Mouse (Mus musculus): ENCODE results near the gene Tex52. TPM values are rescaled to one million over a fixed set of nuclear protein-coding genes. Genes with fewer than 3 reads are reported as not detected.
A peak's percentile ranks its signal among the peaks of the same experiment; 100 is the strongest.

The Tex52 gene
- polyA plus RNA-seq, 1 experiment, result 0.05 TPM

GRCm38 (mm10) chr6:128410305-128410704 is 35.0 kb downstream of the Tex52 start:
- Histone ChIP-seq H3K27ac (ENCODE audit: insufficient read depth, low read length) (no peak overlapping the region), H3K4me3 (ENCODE audit: extremely low read depth, insufficient read depth, insufficient read length) (no peak overlapping the region), H3K36me3 (ENCODE audit: control insufficient read depth, insufficient read depth, low read length) (peaks cover 30% of the 10 kb centered on the region), H3K27me3 (ENCODE audit: control insufficient read depth, insufficient read depth, low read length) (no peaks in the 10 kb centered on the region), H3K4me1 (ENCODE audit: control insufficient read depth, insufficient read depth, insufficient read length) (no peaks in the 10 kb centered on the region)
- no peak for DNase-seq (ENCODE audit: low read depth in 1 of 2, low spot score in 2 of 2)
- WGBS, result 97% methylated on average over 13 of the region's 13 CpGs
- TF ChIP-seq CTCF (IDR thresholded peaks at IDR 0.05; ENCODE audit: extremely low read depth, insufficient read depth, insufficient read length, insufficient replicate concordance) (no peak), POLR2A (IDR thresholded peaks at IDR 0.05; ENCODE audit: low read depth, low read length) (no peak)

GRCm38 (mm10) chr6:128411115-128411514 is 35.9 kb downstream of the Tex52 start:
- peaks cover 30% of the 10 kb centered on the region for H3K36me3 ChIP-seq (ENCODE audit: control insufficient read depth, insufficient read depth, low read length)
- 29% methylated on average over 3 of the region's 3 CpGs for WGBS
- TF ChIP-seq POLR2A (IDR thresholded peaks at IDR 0.05; ENCODE audit: low read depth, low read length) (no peak), CTCF (IDR thresholded peaks at IDR 0.05; ENCODE audit: extremely low read depth, insufficient read depth, insufficient read length, insufficient replicate concordance) (peak; percentile 57; the same call in 1 of the 2 replicates)

GRCm38 (mm10) chr6:128416169-128416568 is 40.9 kb downstream of the Tex52 start:
- TF ChIP-seq CTCF (IDR thresholded peaks at IDR 0.05; ENCODE audit: extremely low read depth, insufficient read depth, insufficient read length, insufficient replicate concordance) (no peak), POLR2A (IDR thresholded peaks at IDR 0.05; ENCODE audit: low read depth, low read length) (no peak)
- Histone ChIP-seq H3K27ac (ENCODE audit: insufficient read depth, low read length) (no peak overlapping the region), H3K27me3 (ENCODE audit: control insufficient read depth, insufficient read depth, low read length) (no peaks in the 10 kb centered on the region), H3K36me3 (ENCODE audit: control insufficient read depth, insufficient read depth, low read length) (peaks cover 11% of the 10 kb centered on the region), H3K4me1 (ENCODE audit: control insufficient read depth, insufficient read depth, insufficient read length) (no peaks in the 10 kb centered on the region), H3K4me3 (ENCODE audit: extremely low read depth, insufficient read depth, insufficient read length) (no peak overlapping the region)
- WGBS, result 91% methylated on average over 5 of the region's 5 CpGs
- no peak for DNase-seq (ENCODE audit: low read depth in 1 of 2, low spot score in 2 of 2)

More at GRCm38 (mm10) chr6:128411115-128411514, 35.9 kb downstream of the Tex52 start:
- DNase-seq (ENCODE audit: low read depth in 1 of 2, low spot score in 2 of 2), result peak; percentile 30 to 78
- Histone ChIP-seq H3K4me1 (ENCODE audit: control insufficient read depth, insufficient read depth, insufficient read length) (no peaks in the 10 kb centered on the region), H3K27ac (ENCODE audit: insufficient read depth, low read length) (no peak overlapping the region), H3K27me3 (ENCODE audit: control insufficient read depth, insufficient read depth, low read length) (no peaks in the 10 kb centered on the region), H3K4me3 (ENCODE audit: extremely low read depth, insufficient read depth, insufficient read length) (no peak overlapping the region)

- TF ChIP-seq POLR2A (IDR thresholded peaks at IDR 0.05; ENCODE audit: low read depth, low read length), result no peak
- TF ChIP-seq CTCF (IDR thresholded peaks at IDR 0.05; ENCODE audit: extremely low read depth, insufficient read depth, insufficient read length, insufficient replicate concordance), result no peak
- Histone ChIP-seq H3K27me3 (ENCODE audit: control insufficient read depth, insufficient read depth, low read length) (no peaks in the 10 kb centered on the region), H3K27ac (ENCODE audit: insufficient read depth, low read length) (no peak overlapping the region), H3K4me3 (ENCODE audit: extremely low read depth, insufficient read depth, insufficient read length) (no peak overlapping the region), H3K4me1 (ENCODE audit: control insufficient read depth, insufficient read depth, insufficient read length) (no peaks in the 10 kb centered on the region), H3K36me3 (ENCODE audit: control insufficient read depth, insufficient read depth, low read length) (peaks cover 3% of the 10 kb centered on the region)
- DNase-seq (ENCODE audit: low read depth in 1 of 2, low spot score in 2 of 2), result no peak
- WGBS, result 83% methylated on average over 1 of the region's 1 CpGs
Observed at GRCm38 (mm10) chr6:128418076-128418475, 42.8 kb downstream of the Tex52 start.

- Histone ChIP-seq H3K4me1 (ENCODE audit: control insufficient read depth, insufficient read depth, insufficient read length) (peaks cover 2% of the 10 kb centered on the region; the same call in 1 of the 2 replicates), H3K4me3 (ENCODE audit: extremely low read depth, insufficient read depth, insufficient read length) (no peak overlapping the region), H3K36me3 (ENCODE audit: control insufficient read depth, insufficient read depth, low read length) (no peaks in the 10 kb centered on the region), H3K27ac (ENCODE audit: insufficient read depth, low read length) (no peak overlapping the region), H3K27me3 (ENCODE audit: control insufficient read depth, insufficient read depth, low read length) (no peaks in the 10 kb centered on the region)
- TF ChIP-seq POLR2A (IDR thresholded peaks at IDR 0.05; ENCODE audit: low read depth, low read length) (no peak), CTCF (IDR thresholded peaks at IDR 0.05; ENCODE audit: extremely low read depth, insufficient read depth, insufficient read length, insufficient replicate concordance) (no peak)
- 63% methylated on average over 2 of the region's 2 CpGs for WGBS
- DNase-seq (ENCODE audit: low read depth in 1 of 2, low spot score in 2 of 2), result no peak
Observed at GRCm38 (mm10) chr6:128421036-128421435, 45.8 kb downstream of the Tex52 start.

GRCm38 (mm10) chr6:128421480-128421879 is 46.2 kb downstream of the Tex52 start:
- no peak for DNase-seq (ENCODE audit: low read depth in 1 of 2, low spot score in 2 of 2)
- 97% methylated on average over 3 of the region's 3 CpGs for WGBS
- no peaks in the 10 kb centered on the region for H3K27me3 ChIP-seq (ENCODE audit: control insufficient read depth, insufficient read depth, low read length)
- H3K36me3 ChIP-seq (ENCODE audit: control insufficient read depth, insufficient read depth, low read length), result no peaks in the 10 kb centered on the region
- TF ChIP-seq POLR2A (IDR thresholded peaks at IDR 0.05; ENCODE audit: low read depth, low read length), result no peak
- TF ChIP-seq CTCF (IDR thresholded peaks at IDR 0.05; ENCODE audit: extremely low read depth, insufficient read depth, insufficient read length, insufficient replicate concordance), result no peak
- H3K4me3 ChIP-seq (ENCODE audit: extremely low read depth, insufficient read depth, insufficient read length), result no peak overlapping the region
- H3K4me1 ChIP-seq (ENCODE audit: control insufficient read depth, insufficient read depth, insufficient read length), result peaks cover 2% of the 10 kb centered on the region; the same call in 1 of the 2 replicates
- no peak overlapping the region for H3K27ac ChIP-seq (ENCODE audit: insufficient read depth, low read length)

- H3K4me1 ChIP-seq (ENCODE audit: control insufficient read depth, insufficient read depth, insufficient read length), result peaks cover 2% of the 10 kb centered on the region; the same call in 1 of the 2 replicates
- H3K36me3 ChIP-seq (ENCODE audit: control insufficient read depth, insufficient read depth, low read length), result no peaks in the 10 kb centered on the region
- H3K27ac ChIP-seq (ENCODE audit: insufficient read depth, low read length), result no peak overlapping the region
- no peak for TF ChIP-seq POLR2A (IDR thresholded peaks at IDR 0.05; ENCODE audit: low read depth, low read length)
- no peak for TF ChIP-seq CTCF (IDR thresholded peaks at IDR 0.05; ENCODE audit: extremely low read depth, insufficient read depth, insufficient read length, insufficient replicate concordance)
- peak overlapping the region; percentile 74 for H3K4me3 ChIP-seq (ENCODE audit: extremely low read depth, insufficient read depth, insufficient read length)
- no peaks in the 10 kb centered on the region for H3K27me3 ChIP-seq (ENCODE audit: control insufficient read depth, insufficient read depth, low read length)
- WGBS, result 43% methylated on average over 16 of the region's 16 CpGs
- DNase-seq (ENCODE audit: low read depth in 1 of 2, low spot score in 2 of 2), result no peak
Observed at GRCm38 (mm10) chr6:128423496-128424268, 48.4 kb downstream of the Tex52 start.

Measured in spleen, adult 2 months (tissue).